Mouse (Mus musculus) brain, embryonic 14.5 days (tissue): ENCODE results near the gene Wfs1.

Experiments
- CTCF ChIP-seq: fragments of 200-500 bp; IDR thresholded peaks from 2 replicates; pipeline ENCODE4 v1.5.1; 2012; ENCODE audit warnings: inconsistent platforms, mild to moderate bottlenecking, moderate library complexity, borderline replicate concordance; ENCODE audit not compliant: insufficient read depth, insufficient read length; ENCODE audit errors: extremely low read depth
- POLR2A ChIP-seq: fragments of 200-500 bp; IDR thresholded peaks from 2 replicates; pipeline ENCODE4 v1.6.1; 2012; ENCODE audit warnings: mild to moderate bottlenecking, inconsistent platforms, borderline replicate concordance; ENCODE audit not compliant: poor library complexity, insufficient read depth, insufficient read length, severe bottlenecking; ENCODE audit errors: extremely low read depth

DNA sequence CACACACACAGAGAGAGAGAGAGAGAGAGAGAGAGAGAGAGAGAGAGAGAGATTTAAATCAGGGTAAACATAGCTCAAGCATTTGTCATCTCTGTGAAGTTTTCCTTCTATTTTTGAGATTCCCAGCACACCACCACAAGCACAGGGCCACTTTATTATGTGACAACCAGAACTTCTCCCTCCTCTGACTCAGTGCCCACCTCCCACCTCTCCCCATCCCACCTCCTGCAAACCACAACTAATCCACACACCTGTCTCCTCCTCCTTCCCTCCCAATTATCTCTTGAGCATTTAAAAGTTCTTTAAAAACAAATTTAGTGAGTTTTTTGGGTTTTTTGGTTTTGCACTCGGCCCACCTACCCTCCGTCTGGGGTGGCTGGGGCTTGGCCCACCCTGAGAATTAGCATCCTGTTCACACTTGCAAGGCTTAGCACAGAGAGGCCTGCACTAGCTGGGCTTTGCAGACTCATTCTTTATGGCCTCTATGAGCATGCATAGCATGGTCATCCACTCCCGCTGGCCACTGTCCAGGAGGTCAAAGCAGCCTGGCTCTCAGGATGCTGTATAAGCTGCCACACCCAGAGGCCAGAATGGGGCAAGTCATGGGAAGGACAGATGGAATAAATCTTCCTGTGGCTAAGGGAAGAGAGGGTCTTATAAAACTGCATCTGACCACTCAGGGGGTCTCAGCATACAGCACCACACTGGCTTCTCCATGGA, 1.8 kb upstream of the Wfs1 start:
- TF ChIP-seq POLR2A (no peak), CTCF (no peak)
